Mouse (Mus musculus) lung, postnatal 36 days (tissue): Measurements from ENCODE around the gene Fam126b.
"Not testable (repeated sequence)": the region's sequence is repeated elsewhere in the genome, so short reads cannot be mapped to it uniquely, and the experiment has no call there.

ENCODE experiments used
- DNase-seq: peaks from one replicate; pipeline ENCODE4 v3.0.0; 2022; ENCODE audit warnings: mixed read lengths

The Fam126b gene

DNA sequence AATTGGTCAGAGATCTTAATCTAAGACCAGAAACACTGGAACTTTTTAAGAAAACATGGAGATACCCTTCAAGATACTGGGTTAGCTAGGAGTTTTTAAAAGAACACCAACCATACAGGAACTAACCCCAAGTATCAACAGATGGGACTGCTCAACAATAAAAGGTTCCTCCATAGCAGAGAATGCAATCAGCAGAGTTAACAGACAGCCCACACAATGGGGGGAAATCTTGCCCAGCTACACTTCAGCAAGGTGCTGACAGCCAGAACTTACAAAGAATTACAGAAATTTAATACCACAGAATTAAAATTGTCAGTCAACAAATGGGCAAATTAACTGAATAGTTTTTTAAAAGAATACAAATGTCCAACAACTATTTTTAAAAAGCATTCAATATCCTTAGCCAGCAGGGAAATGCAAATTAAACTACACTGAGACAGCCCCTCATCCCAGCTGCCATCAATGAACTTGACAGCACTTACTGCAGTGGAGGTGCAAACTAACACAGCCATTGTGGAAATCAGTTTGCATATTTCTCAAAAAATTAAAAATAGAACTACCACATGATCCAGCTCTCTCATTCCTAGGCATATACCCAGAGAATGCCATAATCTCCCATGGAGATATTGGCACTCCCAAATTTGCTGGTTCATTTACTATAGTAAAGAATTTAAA is 17.5 kb downstream of the Fam126b start:
- DNase-seq: no peak

DNA sequence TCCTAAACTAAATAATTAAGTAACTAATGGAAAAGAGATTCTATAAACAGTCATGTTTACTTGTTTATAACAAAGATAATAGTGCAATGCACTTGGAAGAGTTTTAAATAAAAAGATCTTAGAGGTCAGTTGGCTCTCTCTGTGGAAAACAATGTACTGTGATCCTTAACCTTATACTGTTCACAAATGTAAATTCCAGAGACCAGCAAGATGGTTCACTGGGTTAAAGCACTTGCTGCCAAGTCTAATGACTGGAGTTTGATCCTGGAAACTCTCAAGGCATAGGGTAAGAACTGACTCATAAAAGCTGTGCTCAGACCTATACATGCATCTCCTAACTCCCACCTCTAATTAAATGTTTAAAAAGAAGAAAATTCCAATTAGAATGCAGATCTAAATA is 19.5 kb downstream of the Fam126b start:
- DNase-seq: no peak

DNA sequence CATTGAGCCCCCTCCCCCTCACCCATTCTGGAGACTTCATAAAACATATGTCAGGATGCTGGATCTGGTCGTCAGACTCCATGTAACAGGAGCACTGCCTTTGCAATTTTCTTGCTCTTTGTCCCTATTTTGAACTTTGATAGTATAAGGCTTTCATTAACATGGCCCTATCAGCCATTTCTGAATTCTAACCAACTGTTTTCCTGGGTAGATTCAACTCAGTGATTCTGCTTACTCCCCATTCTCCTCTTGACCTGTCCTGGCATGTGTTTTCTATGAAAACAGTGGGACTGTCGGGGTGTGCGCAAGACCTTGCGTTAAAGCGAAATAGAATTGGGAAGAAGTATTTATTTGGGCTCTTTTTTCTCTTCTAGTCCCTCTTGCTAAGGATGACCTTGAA is 21.1 kb downstream of the Fam126b start:
- DNase-seq: no peak

DNA sequence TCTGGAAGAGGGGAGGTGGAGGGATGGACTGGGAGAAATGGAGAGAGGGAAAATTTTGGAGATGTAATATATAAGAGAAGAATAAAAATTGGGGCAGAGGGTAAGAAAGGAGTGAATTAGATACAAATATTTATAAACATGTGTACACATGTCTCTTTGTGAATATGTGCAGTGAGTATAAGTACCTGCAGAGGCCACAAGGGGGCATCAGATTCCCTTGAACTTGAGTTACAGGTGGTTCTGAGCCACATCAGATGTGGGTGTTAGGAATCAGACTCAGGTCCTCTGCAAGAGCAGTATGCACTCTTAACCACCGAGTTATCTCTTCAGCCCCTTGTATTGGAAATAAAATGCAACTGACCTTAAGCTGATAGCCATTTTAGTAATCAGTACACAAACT is 23.7 kb downstream of the Fam126b start:
- DNase-seq: peak; percentile 83

DNA sequence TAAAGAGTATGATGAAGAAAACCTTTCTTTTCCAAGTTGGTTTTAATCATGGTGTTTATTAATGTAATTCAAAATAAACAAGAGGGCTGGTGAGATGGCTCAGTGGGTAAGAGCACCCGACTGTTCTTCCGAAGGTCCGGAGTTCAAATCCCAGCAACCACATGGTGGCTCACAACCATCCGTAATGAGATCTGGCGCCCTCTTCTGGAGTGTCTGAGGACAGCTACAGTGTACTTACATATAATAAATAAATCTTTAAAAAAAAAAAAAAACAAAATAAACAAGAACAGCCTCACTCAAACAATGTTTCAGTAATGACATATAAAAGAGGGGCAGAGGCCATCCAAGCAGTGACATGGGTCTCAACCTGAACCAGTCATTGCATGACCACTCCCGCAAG is 25.8 kb downstream of the Fam126b start:
- not testable (repeated sequence) for DNase-seq

DNA sequence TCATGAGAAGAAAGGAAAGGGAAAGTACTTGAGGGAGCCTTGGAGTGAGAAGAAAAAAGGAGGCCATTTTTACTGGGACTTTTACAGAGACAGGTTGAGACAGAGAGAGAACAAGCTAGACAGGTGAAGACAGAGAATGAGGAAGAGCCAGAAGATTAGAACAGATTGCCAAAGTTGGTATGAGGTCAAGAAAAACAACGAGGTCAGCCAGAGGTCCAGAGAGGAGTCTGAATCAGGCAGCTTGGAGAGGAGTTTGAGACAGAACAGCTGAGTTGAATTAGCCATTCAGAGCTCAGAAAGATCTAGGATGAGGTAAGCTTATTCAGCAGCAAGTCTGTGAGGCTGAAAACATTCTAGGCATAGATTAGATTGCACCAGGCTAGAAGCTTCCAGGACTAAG is 44.7 kb downstream of the Fam126b start:
- no peak for DNase-seq

DNA sequence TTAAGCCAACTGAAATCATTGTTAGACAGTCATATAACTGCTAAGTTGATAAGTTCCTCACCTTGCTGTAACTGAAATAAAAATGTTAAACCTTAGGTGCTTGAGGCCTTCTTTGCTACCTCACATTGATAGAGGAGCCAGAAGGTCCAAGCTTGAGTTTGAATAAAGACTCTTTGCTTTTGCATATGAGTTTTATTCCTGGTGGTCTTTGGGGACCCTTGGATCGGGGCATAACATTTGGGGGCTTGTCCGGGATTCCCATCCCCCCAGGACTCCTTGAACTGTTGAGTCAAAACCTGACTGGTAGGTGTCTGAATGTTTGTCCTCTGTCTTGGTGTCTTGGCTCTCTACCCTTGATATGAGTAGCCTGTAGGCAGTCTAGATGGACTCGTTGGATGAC is 78.9 kb downstream of the Fam126b start:
- no peak for DNase-seq

DNA sequence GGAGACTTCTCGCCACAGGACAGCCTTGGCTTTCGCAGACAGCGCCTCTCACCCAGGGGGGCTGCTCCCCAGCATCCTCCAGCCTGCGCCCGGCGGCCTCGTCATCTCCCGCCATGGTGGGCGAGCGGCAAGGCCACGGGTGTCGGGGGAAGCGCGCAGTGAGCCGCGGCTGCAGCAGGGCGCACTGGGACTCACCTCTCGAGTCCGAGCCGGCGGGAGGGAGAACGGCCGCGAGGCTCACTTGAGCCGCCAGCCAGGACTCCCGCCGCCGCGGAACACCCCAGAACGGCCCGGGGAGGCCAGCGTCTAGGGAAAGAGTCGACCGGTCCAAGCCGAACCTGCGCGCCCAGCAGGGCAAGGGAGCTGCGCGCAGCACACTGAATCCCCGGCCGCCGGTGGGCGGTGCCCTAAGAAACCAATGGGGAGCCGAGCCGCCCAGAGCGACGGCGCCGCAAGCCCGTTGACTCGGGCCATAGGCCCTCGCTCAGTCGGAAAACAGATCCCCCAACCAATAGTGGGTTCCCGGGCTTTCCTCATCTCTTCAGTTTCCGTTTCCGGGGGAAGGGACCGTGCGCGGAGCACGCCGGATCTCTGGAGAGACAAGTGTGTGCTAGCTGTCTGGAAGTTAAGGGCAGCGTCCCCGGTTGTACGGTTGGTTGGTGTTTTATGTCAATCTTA is 81.4 kb downstream of the Fam126b start, which contains the start of gene Orc2:
Gene Orc2 (minus strand): TSS at position 533 of the 678 bp plus-strand sequence.
- peak; percentile 93 for DNase-seq

DNA sequence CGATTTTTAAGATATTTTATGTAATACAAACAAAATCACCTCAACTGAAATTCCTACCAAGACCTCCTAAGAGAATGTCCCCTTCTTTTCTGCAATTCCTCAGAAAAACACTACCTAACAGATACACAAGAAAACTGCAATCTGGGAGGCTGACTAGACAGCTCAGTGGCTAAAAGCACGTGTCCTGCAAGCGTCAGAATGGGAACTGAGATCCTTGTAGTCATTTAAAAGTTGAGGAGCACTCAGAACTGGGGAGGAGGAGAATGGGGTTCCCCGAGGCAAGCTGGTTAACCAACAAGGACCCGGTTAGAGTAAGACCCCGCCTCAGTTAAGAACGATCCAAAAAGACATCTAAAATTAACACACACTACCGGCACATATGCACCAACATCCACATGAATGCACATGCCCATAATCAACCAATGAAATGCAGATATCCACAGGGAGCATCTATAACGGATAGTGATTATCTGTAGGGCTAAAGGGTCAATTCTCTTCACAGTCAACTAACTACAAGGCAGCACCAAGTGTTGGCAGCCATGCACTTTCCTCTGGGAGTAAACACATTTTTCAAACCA is 82.2 kb downstream of the Fam126b start:
- DNase-seq: no peak

DNA sequence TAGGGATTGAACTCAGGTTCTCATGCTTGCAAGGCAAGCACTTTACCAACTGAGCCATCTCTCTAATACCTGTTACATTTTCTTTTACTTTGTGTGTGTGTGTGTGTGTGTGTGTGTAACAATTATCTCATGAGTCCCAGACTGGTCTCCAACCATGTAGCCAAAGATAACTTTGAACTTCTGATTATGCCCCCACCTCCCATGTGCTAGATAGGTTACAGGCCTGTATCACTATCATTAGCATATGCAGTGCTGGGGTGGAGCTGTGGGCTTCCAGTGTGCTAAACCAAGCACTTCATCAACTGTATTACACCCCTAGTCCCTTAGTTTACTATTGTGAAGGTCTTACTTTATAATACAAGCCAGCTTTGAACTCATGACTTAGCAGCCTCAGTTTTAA is 83.0 kb downstream of the Fam126b start:
- DNase-seq: no peak

DNA sequence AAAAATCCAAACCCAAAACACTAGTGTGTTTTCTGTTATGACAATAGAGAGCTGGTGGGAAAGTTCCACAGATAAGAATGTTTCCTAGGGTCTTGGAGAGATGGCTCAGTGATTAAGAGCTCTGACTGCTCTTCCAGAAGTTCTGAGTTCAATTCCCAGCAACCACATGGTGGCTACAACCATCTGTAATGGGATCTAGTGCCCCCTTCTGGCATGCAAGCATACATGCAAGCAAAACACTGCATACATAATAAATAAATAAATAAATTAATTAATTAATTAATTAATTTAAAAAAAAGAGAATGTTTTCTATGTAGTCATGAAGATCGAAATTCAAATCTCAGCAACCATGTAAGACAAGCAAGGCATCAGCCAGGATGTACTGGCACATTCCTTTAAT is 87.4 kb downstream of the Fam126b start:
- no peak for DNase-seq

DNA sequence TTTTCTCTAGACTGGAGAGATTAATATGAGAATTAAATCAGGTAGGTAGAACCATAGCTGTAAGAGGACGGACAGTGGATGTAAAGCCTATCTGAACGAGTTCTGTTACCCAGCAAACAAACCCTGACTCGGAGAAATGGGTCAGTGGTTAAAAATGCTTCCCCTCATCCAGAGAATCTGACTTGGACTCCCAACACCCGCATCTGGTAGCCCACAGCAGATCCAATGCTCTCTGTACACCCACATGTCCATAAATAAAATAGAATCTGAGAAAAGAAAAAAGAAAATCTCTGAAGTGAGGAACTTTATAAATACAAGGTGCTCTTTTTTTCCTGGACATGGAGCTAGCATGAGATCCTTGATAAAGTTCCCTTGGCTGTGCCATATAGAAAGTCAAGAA is 88.4 kb downstream of the Fam126b start:
- DNase-seq: no peak

DNA sequence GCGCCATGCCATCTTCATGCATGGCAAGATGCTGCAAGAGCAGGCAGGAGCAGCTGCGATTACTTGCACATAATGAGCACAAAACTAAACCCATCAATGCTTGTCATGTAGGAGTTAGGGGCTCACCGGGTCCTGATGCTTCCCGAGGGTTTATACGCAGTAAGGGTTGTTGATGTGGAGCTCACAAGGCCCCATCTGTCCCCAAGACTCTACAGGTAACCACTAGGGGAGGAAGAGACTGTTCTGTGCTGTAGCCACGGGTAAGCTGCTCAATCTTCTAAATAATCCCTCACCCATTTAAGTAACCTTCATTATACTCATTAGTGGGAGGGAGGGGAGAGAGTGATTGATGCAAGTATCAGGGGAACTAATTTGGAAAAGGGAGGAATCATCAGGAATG is 90.5 kb downstream of the Fam126b start:
- no peak for DNase-seq

DNA sequence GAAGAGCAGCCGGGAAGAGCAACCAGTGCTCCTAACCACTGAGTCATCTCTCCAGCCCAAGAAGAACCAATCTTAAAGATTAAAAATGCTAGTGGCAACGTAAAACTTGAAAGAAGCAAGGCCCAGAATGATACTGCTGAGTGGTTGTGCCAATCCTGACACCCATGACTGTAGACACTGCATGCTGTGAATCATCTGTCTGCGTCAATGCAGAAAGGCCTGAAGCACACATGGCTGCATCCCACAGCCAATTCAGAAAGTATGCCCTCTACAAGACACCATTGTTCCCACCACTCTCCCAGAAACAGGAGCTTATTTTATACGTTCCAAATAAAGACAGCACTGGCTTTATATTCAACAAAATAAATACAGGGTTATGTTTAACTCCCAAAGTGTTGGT is 103.5 kb downstream of the Fam126b start:
- no peak for DNase-seq

DNA sequence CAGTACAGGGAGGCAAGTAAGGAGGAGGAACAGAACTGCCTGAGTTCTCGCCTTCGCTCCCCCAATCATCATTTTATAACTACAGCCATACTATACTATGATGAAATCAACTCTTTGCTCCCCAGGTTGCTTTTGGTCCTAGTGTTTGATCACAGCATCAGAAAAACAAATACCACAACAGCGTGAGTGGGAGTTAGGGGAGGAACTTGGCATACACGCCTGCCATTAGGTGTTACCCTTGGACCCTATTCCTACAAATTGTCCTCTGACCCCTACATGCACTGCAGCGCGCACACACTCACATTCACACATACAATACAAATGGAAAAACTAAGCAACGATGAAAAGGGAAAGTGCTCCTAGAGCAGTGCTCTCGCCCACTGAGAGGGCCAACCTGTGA is 110.5 kb downstream of the Fam126b start:
- no peak for DNase-seq
